Mouse (Mus musculus): ENCODE measurements around the gene Marf1.
"Not testable (repeated sequence)": the region's sequence is repeated elsewhere in the genome, so short reads cannot be mapped to it uniquely, and the experiment has no call there.

Gene Marf1

GRCm38 (mm10) chr16:14066571-14066970 is 96.6 kb downstream of the Marf1 start:
- DNase-seq (ENCODE audit: low spot score in 2 of 2), result not testable (repeated sequence)

DNA sequence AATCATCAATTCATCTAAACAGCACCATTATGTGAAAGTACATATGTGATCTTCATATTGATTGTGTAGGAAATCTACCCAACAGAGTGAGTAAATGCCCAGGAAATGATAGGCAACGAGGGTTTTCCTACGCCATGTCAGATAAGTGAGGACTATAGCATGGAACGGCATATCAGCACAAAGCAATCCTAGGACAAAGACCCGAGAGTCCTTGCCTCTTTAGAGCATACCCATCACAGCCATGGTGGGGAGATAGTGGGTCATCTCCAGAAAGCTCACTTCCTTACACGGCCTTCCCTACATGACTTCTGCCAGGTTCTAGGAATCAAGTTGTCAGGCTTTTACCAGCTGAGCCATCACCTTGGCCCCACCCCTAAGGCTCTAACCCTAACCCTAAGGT is 103.3 kb downstream of the Marf1 start:
- no peak for DNase-seq (ENCODE audit: low spot score in 2 of 2)
